Mouse (Mus musculus) B cell, adult 67 days (primary cell): Measurements from ENCODE around the gene Mrgprb4. TPM values are rescaled to one million over a fixed set of nuclear protein-coding genes. Genes with fewer than 3 reads are reported as not detected.

Source experiments
- total RNA-seq, 2 experiments: library from RNA; stranded (reverse); gene quantifications; 4 replicates each; pipeline ENCODE4 v1.2.4; 2023

The Mrgprb4 gene
- not detected for total RNA-seq

DNA sequence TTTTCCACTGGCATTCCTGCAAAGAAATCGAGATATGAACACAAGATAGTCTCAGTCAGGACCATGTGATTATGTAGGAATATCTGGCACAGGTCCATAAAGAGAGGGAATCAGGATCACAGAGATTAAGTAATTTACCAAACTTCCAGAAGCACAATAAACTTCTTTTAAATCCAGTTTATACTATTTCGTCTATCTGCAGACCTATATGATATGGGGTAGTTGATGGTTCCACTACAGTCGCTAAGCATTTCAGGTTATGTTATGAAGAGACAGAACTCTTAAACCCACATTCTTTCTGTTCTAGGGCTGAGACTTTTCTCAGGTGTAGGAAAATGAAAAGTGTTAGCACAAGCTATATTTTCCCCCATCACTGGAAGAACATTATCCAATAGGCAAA is at the start of gene Mrgprb4:
Gene Mrgprb4 (minus strand): TSS at position 101 of the 400 bp plus-strand sequence.

DNA sequence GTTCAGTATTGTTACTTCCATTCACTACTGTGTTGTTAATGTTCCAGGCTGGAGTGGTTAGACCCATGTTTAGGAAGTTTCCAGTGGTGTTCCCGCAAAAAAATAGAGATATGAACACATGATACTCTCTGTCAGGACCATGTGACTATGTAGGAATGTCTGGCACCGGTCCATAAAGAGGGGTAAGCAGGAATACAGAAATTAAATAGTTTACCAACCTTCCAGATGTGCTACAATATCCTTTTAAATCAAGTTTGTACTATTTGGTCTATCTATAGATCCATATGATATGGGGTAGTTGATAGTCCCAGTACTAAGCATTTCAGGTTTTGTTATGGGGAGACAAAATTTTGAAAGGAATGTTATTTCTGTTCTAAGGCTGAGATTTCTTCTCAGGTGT is 30.2 kb downstream of the Mrgprb4 start, which contains the start of gene Mrgprb5:
Gene Mrgprb5 (minus strand): TSS at position 101 of the 400 bp plus-strand sequence.

Other genes with a start within 250 kb of the Mrgprb4 start
- not detected for gene Mrgpra4, start 217.2 kb downstream of the Mrgprb4 start, total RNA-seq
- gene Mrgprx1, start 171.7 kb downstream of the Mrgprb4 start, total RNA-seq: not detected
- gene Mrgprb5, start 30.3 kb downstream of the Mrgprb4 start, total RNA-seq: not detected
- not detected for gene Mrgprb8, start 189.2 kb upstream of the Mrgprb4 start, total RNA-seq